Mouse (Mus musculus): Measurements from ENCODE around the gene Rdh1. TPM values are rescaled to one million over a fixed set of nuclear protein-coding genes. Genes with fewer than 3 reads are reported as not detected.
"Not testable (repeated sequence)": the region's sequence is repeated elsewhere in the genome, so short reads cannot be mapped to it uniquely, and the experiment has no call there.

Rdh1 gene
- total RNA-seq, 1 experiment from 2014 or later, result 0.47 TPM

GRCm38 (mm10) chr10:127815888-127816287, 56.4 kb downstream of the Rdh1 start:
- ATAC-seq (ENCODE audit: extremely low read depth, insufficient number of reproducible peaks, low FRiP score, poor library complexity, severe bottlenecking), result no peak

GRCm38 (mm10) chr10:127817268-127817910, 57.9 kb downstream of the Rdh1 start:
- not testable (repeated sequence) for ATAC-seq (ENCODE audit: extremely low read depth, insufficient number of reproducible peaks, low FRiP score, poor library complexity, severe bottlenecking)

Other genes starting within 250 kb of the Rdh1 start
- gene Ndufa4l2, start 244.8 kb upstream of the Rdh1 start, total RNA-seq (2017), result not detected in 2 replicates
- gene Shmt2, start 237.3 kb upstream of the Rdh1 start, total RNA-seq (2017), result 22.8 and 25.0 TPM in 2 replicates
- not detected in 2 replicates for gene Nxph4, start 225.2 kb upstream of the Rdh1 start, total RNA-seq (2017)
- 6.3 and 15.1 TPM in 2 replicates for gene Lrp1, start 138.6 kb upstream of the Rdh1 start, total RNA-seq (2017)
- gene Stat6, start 116.7 kb upstream of the Rdh1 start, total RNA-seq (2017), result 258 and 273 TPM in 2 replicates
- 42.6 and 45.7 TPM in 2 replicates for gene Nemp1, start 92.8 kb upstream of the Rdh1 start, total RNA-seq (2017)
- 19.0 and 19.3 TPM in 2 replicates for gene Nab2, start 91.2 kb upstream of the Rdh1 start, total RNA-seq (2017)
- gene Myo1a, start 54.6 kb upstream of the Rdh1 start, total RNA-seq (2017), result 1.5 and 2.3 TPM in 2 replicates
- not detected in 2 replicates for gene Tac2, start 35.2 kb upstream of the Rdh1 start, total RNA-seq (2017)
- gene Zbtb39, start 20.2 kb upstream of the Rdh1 start, total RNA-seq (2017), result 20.7 and 25.7 TPM in 2 replicates
- gene Gpr182, start 8.0 kb upstream of the Rdh1 start, total RNA-seq (2017), result 0.12 and 0.23 TPM in 2 replicates
- not detected in 2 replicates for gene Rdh16f1, start 66 bp downstream of the Rdh1 start, total RNA-seq (2017)
- 1.7 TPM in 1 of 2 replicates, not detected in the other for gene Rdh9, start 16.7 kb downstream of the Rdh1 start, total RNA-seq (2017)
- gene Rdh16, start 41.4 kb downstream of the Rdh1 start, total RNA-seq (2017), result not detected in 2 replicates
- not detected in 2 replicates for gene Rdh19, start 90.2 kb downstream of the Rdh1 start, total RNA-seq (2017)
- gene Rdh16f2, start 106.8 kb downstream of the Rdh1 start, total RNA-seq (2017), result not detected in 2 replicates
- not detected in 2 replicates for gene Rdh7, start 129.1 kb downstream of the Rdh1 start, total RNA-seq (2017)
- not detected in 2 replicates for gene Sdr9c7, start 138.8 kb downstream of the Rdh1 start, total RNA-seq (2017)
- gene Hsd17b6, start 247.9 kb downstream of the Rdh1 start, total RNA-seq (2017), result not detected in 2 replicates